Mouse (Mus musculus) 3T3-L1 (cell line): Measurements from ENCODE around the gene Idh3g.

ENCODE experiments used
- DNase-seq: peaks from one replicate; pipeline ENCODE4 v3.0.0-alpha.2; 2015; ENCODE audit warnings: low read depth, low spot score

Idh3g gene

DNA sequence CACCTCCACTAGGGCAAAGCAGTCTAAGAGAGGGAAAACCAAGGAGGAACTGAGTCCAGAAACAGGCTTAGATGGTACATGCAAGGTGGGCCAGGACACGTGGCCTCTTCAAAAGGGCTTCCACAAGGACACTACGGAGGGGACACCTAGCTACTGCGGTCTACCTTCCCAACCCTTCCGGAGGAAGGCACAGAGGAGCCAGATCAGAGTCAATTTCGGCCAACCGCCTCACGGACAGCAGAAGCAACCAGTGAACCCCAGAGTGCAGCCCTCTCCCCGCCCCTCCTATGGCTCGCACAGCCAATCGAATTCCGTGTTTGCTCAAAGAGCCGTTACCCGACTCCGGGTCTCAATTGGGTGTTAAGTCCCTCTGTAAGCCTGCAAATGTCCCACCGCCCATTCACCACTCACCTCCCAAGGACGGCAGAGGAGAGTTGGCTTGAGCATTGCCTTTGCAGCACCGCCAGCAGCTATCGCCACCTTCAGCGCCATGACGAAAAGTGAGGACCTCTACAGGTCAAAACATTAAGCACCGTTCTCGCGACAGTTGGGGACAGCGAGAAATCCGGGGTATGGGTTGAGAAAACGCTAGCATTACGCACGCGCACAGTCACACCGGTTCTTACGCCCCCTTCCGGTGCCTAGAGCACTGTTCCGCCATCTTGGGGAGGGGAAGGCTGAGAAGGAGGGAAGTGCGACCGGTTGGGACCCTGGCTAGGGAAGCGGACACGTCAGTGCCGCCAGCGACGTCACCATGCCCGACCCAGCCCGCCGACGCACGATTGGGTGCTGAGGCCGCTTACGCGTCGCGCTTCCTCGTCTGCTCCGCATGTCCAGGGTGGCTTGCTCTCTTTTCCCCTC lies at the start of gene Idh3g, which contains the start of gene Ssr4:
Gene Idh3g, minus strand, starts transcription at position 534 of the 861 bp plus-strand sequence.
Gene Ssr4, plus strand, starts transcription at position 665 of the 861 bp plus-strand sequence.
- DNase-seq, result peak; percentile 98

GRCm38 (mm10) chrX:73835731-73836130 lies 49.0 kb upstream of the Idh3g start:
- DNase-seq, result no peak

DNA sequence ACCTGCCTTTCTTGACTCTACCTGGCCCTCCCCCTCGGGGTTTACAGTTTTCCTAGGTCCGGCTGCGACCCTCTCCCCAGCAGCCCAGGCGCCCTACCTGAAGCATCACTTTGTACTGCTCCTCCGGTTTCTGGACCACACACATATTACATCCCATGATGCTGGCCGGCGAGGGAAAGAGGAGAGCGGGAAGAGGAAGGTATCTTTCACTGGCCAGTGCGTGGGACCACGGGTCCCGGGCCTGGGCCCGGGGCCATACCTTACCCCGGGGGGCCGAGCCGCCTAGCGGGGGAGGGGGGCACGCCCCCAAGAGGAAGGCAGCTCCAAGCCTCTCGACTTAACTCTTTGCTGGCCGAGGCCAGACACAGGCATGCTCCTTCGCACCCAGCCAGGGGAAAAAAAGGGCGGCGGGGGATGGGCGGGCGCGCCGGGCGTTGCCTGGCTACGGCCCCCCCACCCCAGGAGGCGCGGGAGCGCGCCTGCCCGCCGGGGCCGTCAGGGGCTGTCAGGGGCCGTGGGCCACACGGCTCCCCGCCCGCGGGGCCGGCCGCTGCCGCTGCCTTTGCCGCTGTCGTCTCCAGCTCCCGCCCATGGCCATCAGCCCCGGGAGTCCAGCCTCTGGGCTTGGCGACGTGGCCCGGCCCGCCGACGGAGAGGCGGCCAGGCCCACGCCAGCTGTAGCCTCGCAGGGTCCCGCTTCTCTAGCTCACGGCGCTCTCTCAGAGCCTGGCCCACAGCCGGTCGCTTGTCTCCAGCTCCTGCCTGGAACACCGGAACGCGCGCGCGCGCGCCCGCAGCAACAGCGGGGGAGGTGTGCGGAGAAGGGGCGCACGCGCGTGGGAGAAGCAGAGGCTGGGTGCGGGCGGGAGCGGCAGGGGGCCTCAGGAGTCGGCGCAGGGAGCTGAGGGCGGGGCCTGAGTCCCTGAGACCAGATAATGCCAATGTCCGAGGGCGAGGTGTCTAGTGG lies 37.8 kb upstream of the Idh3g start, which contains the start of gene Pdzd4:
Gene Pdzd4, minus strand, starts transcription at position 785 of the 967 bp plus-strand sequence.
- peak; percentile 50 for DNase-seq

- DNase-seq, result no peak
These were observed 37.0 kb upstream of the Idh3g start for GRCm38 (mm10) chrX:73823747-73824146.

DNA sequence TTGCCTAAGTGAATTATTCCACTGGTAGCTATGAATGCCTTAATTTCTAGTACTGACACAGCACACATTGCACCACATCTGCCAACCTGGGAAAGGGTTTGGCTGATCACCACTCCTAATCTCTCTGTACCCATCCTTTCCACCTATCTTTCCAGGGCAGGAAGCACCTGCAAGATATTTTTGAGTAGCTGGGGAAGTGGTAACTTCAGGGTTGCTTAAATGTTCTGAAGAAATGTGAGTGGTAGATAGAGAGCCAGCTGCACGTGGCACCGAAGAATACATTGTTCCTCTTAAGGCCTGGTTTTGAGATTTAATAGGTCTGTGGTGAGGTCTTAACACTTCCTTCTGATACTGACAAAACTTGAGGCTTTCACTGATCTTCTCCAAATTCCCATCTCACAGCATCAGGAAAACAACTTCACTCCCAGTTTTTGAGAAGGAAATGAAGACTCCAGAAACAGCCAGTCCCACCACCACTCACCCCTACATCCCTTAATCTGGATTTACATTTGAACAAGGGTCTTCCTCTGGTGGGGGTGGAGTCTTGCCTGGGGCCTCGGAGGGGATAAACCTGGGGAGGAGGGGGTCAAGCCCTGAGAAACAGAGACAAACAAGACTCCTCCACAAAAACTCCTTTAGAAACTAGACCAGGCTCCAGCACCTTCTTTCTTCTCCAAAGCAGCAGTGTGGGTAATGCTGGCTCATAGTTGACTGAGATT lies 30.1 kb upstream of the Idh3g start:
- no peak for DNase-seq

DNA sequence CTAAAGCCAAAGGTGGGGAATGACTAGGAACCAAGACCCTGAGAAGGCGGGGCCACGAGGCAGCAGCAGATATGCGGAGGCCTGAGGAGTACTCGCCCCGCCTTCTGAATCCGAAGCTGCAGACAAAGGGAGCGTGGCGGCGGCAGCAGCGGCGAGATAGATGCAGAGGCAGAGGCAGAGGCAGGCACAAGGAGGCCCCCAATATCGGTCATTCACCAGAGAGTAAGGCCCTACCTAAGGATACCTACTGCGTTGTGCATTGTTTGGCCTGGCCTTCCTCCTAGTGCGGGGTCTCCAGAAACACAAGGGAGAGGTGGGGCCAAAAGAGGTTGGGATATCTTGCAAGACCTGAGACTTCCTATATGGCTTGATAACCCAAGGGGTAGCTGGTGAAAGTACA lies 28.4 kb upstream of the Idh3g start:
- no peak for DNase-seq

- DNase-seq, result no peak
These were observed 19.1 kb upstream of the Idh3g start for GRCm38 (mm10) chrX:73805814-73806213.

DNA sequence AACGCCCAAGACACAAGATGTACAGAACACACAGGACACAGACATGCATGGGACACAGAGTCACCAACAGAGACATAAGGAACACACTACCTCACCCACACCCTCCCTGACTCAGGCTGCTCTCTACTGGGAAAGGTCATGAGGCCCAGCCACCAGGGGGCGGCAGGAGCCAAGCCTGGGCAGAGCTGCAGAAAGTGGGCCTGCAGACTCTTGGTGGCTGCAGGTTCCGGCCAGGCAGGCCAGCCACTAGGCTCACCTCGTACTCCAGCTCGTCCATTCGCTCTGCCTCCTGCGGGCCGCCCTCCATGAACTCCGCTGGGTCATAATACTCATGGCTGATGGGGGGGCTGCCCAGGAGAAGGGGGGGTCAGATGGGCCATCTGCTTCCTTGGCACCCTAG lies 11.8 kb upstream of the Idh3g start:
- peak; percentile 73 for DNase-seq

DNA sequence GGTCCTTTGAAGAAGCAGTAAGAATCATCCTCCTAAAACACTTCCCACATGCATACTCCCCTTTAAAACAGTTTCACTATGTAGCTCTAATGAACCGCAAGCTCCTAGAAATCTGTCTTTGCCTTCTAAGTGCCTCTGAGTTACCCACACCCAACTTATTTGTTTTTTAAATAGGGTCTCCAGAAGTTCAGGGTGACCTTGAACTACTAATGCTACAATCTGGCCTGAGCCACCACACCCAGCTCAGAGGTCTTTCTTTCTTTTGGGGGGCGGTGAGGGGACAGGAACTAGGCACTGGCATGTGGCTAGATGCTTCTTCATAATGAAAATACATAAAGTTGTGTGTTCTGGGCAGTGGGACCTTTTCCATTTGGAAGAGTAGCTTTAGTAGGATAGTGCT lies 10.8 kb upstream of the Idh3g start:
- DNase-seq, result no peak

DNA sequence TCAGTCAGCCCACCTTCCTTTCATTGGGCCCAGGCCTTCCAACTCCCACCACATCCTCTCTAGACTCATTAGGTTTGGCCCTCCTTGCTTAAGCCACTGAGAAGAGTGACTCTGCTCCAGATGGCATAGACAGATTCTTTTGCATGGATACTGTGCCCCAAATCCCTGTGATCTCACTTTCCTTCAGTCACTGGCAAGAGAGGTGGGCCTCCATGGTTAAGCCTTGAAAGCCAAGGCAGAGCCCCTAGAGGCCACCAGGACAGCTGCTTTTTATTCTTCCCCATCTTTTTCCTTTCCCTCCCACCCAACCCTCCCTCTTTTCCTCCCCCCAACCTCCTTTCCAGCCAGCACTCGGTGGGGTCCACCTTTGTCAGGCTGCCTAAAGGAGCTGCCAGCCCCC lies 6.8 kb upstream of the Idh3g start:
- DNase-seq, result no peak

GRCm38 (mm10) chrX:73793039-73793438 lies 6.3 kb upstream of the Idh3g start:
- no peak for DNase-seq

DNA sequence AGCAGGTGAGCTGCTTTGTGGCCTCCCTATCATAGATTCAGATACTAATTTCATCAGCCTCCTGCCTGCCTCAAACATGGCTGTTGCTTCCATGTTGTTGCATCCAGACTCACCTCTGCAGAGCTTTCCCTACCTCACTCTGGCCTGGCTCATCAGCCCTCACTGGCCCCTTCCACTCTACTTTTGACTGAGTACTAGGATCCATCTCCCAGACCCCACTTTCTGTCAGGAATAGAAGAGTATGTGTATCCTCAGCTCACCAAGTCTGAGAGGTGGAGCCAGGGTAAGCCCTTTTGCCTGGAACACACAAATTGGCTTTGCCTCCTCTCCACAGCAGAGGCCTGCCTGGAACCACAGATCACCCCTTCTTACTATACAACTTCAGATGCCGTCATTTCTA lies 1.8 kb upstream of the Idh3g start:
- DNase-seq, result no peak

GRCm38 (mm10) chrX:73787225-73787558 lies 495 bp upstream of the Idh3g start:
- no peak for DNase-seq

GRCm38 (mm10) chrX:73785666-73786065 lies 1.0 kb downstream of the Idh3g start:
- no peak for DNase-seq

DNA sequence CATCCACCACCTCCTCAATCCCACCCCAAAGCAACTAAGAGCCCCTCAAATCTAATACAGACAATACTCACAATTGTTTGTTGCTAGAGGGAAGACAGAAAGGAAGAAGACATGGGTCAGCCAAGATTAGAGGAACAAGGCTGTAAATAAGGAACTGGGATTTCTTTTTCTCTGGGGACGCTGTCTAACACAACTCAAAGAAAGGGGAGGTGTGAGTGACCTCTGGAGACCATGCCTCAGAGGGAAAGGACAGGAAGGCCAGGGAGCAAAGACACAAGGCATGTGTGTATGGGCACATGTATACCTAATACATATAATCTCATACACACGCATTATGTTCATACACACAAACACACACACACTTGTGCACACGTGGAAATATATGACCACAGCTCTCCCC lies 4.5 kb downstream of the Idh3g start:
- no peak for DNase-seq

- no peak for DNase-seq
These were observed 11.8 kb downstream of the Idh3g start for GRCm38 (mm10) chrX:73774802-73775483.

DNA sequence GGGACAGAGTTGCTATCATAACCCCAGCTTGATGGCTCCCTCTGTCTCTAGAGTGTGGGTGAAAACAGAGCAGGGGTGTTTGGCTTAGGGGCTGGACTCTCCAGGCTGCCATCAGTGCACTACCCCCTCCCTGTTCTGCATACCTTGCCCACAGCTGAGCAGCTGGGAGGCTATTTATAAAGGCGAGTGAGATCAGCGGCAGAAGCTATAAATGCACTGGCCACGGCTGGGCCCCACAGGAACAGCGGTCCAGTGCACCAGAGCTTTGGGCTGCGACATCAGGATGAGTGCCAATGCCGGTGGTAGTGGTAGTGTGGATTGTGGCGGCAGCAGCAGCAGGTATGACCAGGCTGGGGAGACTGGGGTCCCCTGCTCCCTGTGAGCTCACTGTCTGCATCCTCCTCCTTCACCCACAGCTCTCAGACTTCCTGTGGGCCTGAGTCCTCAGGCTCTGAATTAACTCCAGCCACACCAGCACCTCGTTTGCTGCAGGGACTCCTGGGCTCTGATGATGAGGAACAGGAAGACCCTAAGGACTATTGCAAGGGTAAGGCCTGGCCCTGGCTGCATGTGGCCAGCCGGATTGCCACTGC lies 12.4 kb downstream of the Idh3g start, which contains the start of gene Srpk3:
Gene Srpk3, plus strand, starts transcription at position 238 of the 593 bp plus-strand sequence.
- no peak for DNase-seq

GRCm38 (mm10) chrX:73767267-73767666 lies 19.4 kb downstream of the Idh3g start:
- DNase-seq, result no peak

DNA sequence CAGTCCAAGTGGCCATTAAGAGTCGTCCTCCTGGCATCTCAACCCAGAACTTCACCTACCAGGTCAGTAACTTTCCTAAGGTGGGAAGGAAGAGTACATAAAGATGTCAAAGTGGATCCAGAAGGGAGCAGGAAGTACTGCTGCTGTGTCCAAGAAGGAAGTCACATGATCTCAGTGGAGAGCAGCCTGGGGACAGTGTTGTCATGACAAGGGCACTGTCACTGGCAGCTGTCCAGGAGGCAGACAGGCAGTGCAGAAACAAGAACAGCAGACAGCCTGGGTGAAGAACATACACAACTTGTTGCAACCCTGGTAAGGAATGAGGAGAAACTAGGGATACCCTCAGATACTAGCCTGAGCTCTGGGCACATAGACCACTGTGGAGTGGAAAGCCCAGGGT lies 21.4 kb downstream of the Idh3g start:
- DNase-seq, result peak; percentile 37

- DNase-seq, result no peak
These were observed 27.9 kb downstream of the Idh3g start for GRCm38 (mm10) chrX:73758611-73759290.
